Mouse (Mus musculus) heart, adult 10 weeks (tissue): ENCODE data around the gene Nom1. TPM values are rescaled to one million over a fixed set of nuclear protein-coding genes. Genes with fewer than 3 reads are reported as not detected.

Experiments used
- polyA plus RNA-seq: library from polyadenylated mRNA; stranded (reverse); fragments of 350-450 nt; fragmentation: Illumina TruSeq; extraction: RNeasy Lipid Tissue Mini Kit (QIAGEN cat#74804); gene quantifications from one replicate; pipeline ENCODE4 v1.2.3, GENCODE M21; 2014; ENCODE audit warnings: low read depth, low replicate concordance

Nom1 gene
- 18.0 TPM for polyA plus RNA-seq

DNA sequence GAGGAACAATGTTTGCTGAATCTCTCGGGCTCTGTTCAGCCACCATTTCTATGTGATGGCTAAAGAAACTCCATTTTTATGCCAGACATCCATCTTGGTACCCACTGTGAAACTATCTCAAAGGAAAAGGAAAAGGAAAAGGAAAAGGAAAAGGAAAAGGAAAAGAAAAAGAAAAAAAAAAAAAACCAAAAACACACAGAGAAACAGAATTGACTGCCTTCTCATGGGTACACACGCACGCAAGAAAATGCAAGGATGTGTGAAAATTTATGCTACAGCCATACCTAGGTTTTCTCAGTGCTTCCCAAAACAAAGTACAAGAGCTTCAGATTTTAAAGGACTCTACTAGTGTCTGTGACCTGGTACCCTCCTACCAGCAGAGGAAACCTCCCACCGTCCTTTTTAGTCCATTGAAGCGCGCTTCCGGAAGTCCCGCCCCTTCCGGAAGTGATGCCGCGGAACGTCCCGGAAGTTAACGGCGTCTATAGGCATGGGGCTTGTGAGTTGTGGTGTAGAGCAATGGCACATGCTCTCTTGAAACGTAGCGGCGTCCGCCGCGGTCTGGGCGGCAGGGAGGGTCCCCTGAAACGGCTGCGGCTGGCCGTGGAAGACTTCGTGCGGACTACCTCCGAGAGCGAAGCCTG lies at the start of gene Nom1:
Nom1 (plus strand) TSS at position 437 of the 644 bp plus-strand sequence.

DNA sequence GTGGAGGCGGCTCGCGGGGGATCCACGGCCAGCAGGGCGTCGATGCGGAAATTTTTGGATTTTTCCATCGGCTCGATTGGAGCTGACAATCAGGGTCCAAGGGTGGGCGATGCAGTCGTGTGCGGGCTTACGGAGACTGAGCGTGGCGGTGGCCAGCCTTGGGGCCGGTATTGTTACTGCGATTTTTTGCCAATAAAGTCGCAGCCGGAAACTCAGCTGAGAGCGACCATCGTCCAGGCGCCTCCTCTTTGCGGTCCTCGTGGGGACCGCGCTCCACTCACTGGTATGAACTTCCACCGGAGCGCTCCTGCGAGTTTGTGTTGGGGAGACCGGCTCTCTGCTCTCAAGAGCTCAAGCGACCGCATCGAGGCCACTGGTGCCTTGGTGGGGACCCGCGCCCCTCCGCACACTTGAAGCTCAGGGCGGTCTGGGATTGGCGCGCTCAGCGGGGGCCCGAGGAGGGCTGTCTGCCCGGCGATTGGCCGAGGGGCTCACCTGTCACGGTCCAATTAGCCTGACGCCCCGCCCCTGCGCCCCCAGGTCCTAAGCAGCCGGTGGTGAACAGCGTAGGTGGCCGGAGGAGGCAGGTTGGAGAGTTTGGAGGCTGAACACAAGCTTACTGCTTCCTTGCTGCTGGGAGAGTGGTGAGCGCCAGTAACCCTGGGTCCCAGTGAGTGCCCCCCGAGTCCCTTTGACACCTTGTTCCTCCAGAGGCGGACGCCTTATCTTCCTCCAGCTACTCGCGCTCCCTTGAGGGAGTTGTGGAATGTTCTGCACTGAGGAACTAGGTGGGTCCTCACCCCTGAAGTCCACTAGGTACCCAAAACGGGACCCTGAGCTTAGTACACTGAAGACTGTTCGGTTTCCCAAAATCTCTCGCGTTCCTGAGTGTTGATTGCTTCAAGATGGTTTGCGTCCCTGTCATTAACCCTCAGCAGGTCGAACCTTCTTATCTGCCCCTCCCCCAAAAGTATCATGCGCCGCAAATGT lies 44.0 kb downstream of the Nom1 start, which contains the start of gene Mnx1:
Mnx1 (minus strand) TSS at position 263 of the 990 bp plus-strand sequence.

Other genes with a start within 250 kb of the Nom1 start
- 0.08 TPM for gene Rnf32, start 238.7 kb upstream of the Nom1 start, polyA plus RNA-seq
- 9.0 TPM for gene Lmbr1, start 56.3 kb upstream of the Nom1 start, polyA plus RNA-seq
- gene Mnx1, start 43.8 kb downstream of the Nom1 start, polyA plus RNA-seq, result not detected
- 31.8 TPM for gene Ube3c, start 134.6 kb downstream of the Nom1 start, polyA plus RNA-seq